Mouse (Mus musculus) urinary bladder, postnatal 25 days (tissue): ENCODE results near the gene Mrpl43.

Source experiments
- DNase-seq: peaks from one replicate; pipeline ENCODE4 v3.0.0; 2022; ENCODE audit warnings: low spot score

Gene Mrpl43

DNA sequence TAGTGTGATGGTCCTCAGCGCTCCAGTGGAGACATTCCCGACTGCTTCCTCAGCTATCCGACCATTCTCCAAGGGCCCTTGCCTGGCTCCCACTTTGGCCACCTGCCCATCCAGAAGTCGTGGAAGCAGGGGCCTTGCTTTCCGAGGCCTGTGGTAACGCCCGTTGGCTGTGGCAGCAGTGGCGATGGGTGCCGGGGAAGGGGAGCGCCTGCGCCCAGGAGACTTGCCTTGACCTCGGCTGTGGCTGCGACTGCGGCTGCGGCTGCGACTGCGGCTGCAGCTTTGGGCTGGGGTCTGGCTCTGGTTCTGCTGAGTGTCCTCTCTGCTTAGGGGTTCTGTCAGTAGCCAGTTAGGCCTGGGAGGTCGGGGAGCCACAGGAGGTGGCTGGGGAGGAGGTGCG is 22.5 kb upstream of the Mrpl43 start:
- DNase-seq: no peak

GRCm38 (mm10) chr19:45027848-45028247 is 21.6 kb upstream of the Mrpl43 start:
- no peak for DNase-seq

DNA sequence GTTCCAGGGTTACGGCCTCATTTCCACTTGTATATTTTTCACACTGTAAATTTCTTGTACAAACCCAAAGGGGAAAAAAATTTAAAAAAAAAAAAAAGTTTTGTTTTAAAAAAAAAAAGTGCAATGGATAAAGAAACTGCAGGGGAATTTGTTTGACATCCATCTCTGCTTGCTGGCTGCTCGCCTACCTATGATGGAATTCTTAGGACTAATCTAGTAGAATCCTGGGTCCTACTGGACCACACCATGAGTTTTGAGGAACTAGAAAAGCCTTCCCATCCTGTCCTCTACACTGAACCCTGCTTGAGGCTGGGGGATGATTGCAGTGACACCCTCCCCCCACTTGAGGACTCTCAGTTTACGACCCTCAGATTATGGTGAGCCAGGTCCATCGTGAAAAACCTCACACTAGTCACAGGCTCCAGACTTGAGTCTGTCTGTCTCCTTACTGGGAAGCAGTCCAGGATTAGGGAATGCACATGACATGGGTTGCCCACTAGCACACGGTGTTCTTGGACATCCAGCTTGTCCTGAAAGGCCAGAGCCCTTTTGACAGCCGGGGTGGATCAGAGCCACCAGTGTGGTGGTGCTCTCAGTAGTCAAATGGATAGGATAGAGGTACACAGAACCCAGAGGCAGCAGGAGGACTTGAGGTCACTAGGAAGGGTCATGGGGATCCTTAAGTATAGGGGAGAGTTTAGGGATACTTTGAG is 20.9 kb upstream of the Mrpl43 start:
- DNase-seq: no peak

- no peak for DNase-seq
Measured at GRCm38 (mm10) chr19:45025937-45026568, 19.8 kb upstream of the Mrpl43 start.

- no peak for DNase-seq
Measured at GRCm38 (mm10) chr19:45024775-45025174, 18.5 kb upstream of the Mrpl43 start.

DNA sequence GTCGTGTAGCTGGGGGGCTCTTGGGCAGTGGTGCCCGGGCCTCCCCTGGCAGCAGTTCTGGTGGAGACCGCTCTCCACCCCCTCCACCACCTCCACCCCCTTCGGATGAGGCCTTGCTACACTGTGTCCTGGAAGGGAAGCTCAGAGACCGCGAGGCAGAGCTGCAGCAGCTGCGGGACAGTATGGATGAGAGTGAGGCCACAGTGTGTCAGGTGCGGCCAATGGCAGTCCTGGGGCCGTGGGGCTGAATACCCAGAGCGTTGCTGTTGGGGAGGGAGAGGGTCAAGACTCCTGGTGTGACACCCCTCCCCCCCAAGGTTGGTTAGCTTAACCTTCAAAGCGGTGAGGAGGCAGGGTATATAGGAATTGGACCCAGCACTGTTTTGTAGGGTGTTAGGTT is 17.8 kb upstream of the Mrpl43 start:
- no peak for DNase-seq

- DNase-seq: no peak
Measured at GRCm38 (mm10) chr19:45021362-45021761, 15.1 kb upstream of the Mrpl43 start.

- DNase-seq: peak; percentile 36
Measured at GRCm38 (mm10) chr19:45020348-45020747, 14.1 kb upstream of the Mrpl43 start.

GRCm38 (mm10) chr19:45018351-45018831 is 12.1 kb upstream of the Mrpl43 start:
- DNase-seq: peak; percentile 37

- DNase-seq: peak; percentile 86
Measured at GRCm38 (mm10) chr19:45017909-45018308, 11.7 kb upstream of the Mrpl43 start.

DNA sequence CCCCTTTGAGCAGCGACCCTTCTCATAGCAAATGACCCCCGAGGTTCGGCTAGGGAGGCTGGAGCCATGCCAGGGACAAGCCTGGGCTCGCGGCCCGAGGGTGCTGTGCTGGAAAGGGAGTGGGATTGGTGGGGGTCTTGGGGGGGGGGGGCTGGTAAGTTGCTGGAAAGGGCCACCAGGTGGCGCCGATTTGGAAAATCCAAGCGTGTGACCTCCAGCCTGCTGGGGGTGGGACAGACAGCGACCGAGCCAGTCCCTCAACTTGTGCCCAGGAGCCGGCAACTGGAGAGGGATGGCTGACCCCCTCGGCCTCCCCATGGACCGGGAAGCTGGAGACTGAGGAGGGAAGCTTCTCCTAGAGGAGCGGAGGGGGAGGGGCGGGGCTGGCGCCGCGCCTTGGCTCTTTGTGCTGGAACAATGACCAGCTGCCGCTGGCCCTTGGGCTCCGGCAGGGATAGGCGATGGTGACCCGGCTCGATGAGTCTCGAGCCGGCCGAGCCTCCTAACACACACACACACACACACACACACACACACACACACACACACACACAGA is 11.1 kb upstream of the Mrpl43 start:
- peak; percentile 75 for DNase-seq

GRCm38 (mm10) chr19:45016341-45017215 is 10.3 kb upstream of the Mrpl43 start:
- peak; percentile 55 for DNase-seq

- peak; percentile 52 for DNase-seq
Measured at GRCm38 (mm10) chr19:45015518-45016281, 9.5 kb upstream of the Mrpl43 start.

DNA sequence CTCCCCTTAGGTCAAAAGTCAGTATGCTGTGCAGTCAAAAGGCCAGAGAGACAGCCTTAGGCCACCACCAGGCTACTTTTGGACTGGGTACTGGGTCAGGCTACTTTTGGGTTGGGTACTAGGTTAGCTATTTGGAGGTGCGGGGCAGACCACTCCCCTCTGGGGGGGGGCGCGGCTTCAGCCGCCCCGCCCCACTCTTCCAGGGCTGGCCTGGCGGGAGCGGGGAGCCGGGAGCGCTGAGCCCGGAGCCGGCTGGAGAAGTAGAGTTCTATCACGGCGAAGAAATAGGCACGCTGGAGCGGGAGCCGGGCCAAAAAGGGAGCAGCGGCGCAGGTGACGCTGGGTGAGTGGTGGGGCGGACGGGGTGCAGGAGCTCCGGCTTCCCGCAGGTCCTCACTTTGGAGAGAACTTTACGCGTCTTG is 8.8 kb upstream of the Mrpl43 start:
- DNase-seq: peak; percentile 65

DNA sequence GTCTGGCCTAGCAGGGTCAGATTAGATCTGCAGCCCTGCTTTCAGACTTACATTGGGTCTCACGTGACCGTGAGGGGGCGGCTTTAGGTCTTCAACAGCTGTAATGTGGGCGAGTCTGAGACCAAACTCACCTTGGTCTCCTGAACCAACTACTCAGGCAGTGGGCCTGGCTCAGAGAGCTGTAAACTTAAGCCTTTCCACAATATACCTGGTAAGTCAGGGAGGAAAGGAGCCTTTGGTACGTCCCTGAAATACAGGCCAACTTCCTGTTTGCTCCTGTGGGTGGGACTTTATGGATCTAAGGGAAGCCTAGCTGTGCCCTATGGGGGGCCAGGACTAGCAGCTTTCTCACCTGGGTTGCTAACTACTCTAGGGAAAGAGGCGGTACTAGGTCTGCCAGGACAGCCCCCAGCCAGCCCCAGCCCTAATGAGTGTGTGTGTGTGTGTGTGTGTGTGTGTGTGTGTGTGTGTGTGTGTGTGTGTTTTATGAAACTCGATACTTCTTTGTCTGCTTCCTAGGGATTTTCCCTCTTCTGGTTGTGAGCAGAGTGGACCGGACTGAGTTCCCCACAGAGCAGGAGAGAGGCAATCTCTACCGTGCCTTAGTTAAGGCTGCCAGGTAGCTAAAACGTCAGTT is 8.2 kb upstream of the Mrpl43 start, which contains the start of gene Lzts2:
Gene Lzts2, plus strand, starts transcription at position 80 of the 637 bp plus-strand sequence.
- DNase-seq: no peak

DNA sequence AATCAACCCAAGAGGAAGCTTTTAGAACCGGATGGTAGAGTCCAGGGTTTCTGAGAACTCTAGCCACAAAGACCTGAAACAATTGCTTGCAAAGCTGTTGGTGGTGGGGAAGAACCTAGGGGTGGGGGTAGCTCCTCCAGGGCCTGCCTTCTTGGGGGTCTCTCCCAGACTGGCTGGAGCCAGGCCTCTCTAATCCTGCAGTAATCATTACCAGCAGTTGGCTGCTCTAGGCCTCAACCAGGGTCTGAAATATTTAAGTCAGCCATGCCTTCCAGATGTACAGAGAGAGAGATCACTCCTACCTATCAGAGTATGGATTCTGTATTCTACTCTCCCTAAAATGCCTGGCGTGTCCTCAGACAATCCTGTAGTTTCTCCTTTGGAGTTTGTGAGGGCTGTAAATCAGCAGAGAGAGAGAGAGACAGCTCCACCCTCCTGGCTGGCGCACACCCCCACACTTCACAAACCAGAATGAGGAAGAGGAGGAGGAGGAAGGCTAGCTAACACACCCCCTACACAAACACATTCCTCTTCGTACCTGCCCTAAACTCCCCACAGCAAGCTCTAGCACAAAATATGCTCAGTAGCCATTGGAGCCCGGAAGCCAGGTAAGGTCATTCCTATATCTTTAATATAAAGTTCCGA is 7.5 kb upstream of the Mrpl43 start:
- no peak for DNase-seq

GRCm38 (mm10) chr19:45012636-45013035 is 6.4 kb upstream of the Mrpl43 start:
- no peak for DNase-seq

DNA sequence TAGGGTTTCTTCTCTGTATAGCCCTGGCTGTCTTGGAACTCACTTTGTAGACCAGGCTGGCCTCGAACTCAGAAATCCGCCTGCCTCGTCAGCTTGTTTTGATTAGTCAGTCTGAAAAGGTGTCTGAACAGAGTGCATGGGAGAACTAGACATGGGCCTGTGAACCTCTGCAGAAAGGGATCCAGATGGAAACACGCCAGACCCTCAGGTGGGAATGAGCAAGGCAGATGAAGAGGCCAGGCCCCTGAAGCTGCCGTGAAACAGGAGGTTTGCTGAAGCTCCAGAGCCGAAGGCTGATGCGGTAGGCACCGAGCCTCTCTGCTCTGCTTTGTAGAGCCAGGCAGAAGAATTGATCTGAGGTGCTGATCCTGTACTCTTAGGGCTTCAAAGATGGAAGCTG is 6.0 kb upstream of the Mrpl43 start:
- DNase-seq: no peak

- DNase-seq: no peak
Measured at GRCm38 (mm10) chr19:45010646-45011045, 4.4 kb upstream of the Mrpl43 start.

GRCm38 (mm10) chr19:45007425-45008191 is 1.4 kb upstream of the Mrpl43 start:
- no peak for DNase-seq
